Mouse (Mus musculus) forebrain, embryonic 16.5 days (tissue): ENCODE measurements at regions not wholly inside any gene's neighbourhood (a gene's known extent, or its start where the extent isn't known, plus 50 kb on each side); places are given as distances from the start of the nearest gene placed in this dataset.
A peak's percentile ranks its signal among the peaks of the same experiment; 100 is the strongest.

Source experiments
- ATAC-seq: fragments of 200-750 bp; cut with Nextera tagmentation; 2 replicates; pipeline ENCODE4 v1.8.0; 2017; ENCODE audit warnings: mild to moderate bottlenecking, moderate library complexity
- H3K27ac ChIP-seq: fragments of 300-500 bp; sonication (generic); 2 replicates; pipeline ENCODE4 v1.5.1; 2014; ENCODE audit warnings: low read length, control low read depth
- H3K27me3 ChIP-seq: fragments of 300-500 bp; sonication (generic); replicated peaks from 2 replicates; pipeline ENCODE4 v1.6.1; 2014; ENCODE audit warnings: low read length; ENCODE audit not compliant: control insufficient read depth, insufficient read depth
- H3K36me3 ChIP-seq: fragments of 300-500 bp; sonication (generic); 2 replicates; pipeline ENCODE4 v1.6.1; 2014; ENCODE audit not compliant: control insufficient read depth, insufficient read depth
- H3K4me1 ChIP-seq: fragments of 300-500 bp; sonication (generic); replicated peaks from 2 replicates; pipeline ENCODE4 v1.6.1; 2014; ENCODE audit warnings: low read length; ENCODE audit not compliant: control insufficient read depth, insufficient read depth
- H3K4me2 ChIP-seq: fragments of 300-500 bp; sonication (generic); 2 replicates; pipeline ENCODE4 v1.6.1; 2014; ENCODE audit warnings: mild to moderate bottlenecking, low read length, control low read depth
- H3K4me3 ChIP-seq: fragments of 300-500 bp; sonication (generic); replicated peaks from 2 replicates; pipeline ENCODE4 v1.5.1; 2014; ENCODE audit warnings: mild to moderate bottlenecking, low read length, control low read depth
- H3K9ac ChIP-seq: fragments of 300-500 bp; sonication (generic); replicated peaks from 2 replicates; pipeline ENCODE4 v1.6.1; 2014; ENCODE audit warnings: low read depth, low read length, control low read depth
- H3K9me3 ChIP-seq: fragments of 300-500 bp; sonication (generic); 2 replicates; pipeline ENCODE4 v1.6.1; 2016; ENCODE audit warnings: low read length; ENCODE audit not compliant: control insufficient read depth
- WGBS: fragments of 180-500 bp; shearing (Covaris S2); extraction: QIAGEN DNeasy Blood & Tissue Kit; methylation state at CpG from one replicate; pipeline ENCODE4 v1.1.7; 2014; 5-methylcytosine and 5-hydroxymethylcytosine counted together

GRCm38 (mm10) chr19:36208419-36208818 lies 88.5 kb upstream of the Ankrd1 start:
- 30% methylated on average over 5 of the region's 5 CpGs for WGBS
- H3K36me3 ChIP-seq = no peaks in the 10 kb centered on the region
- H3K4me2 ChIP-seq = no peak overlapping the region
- peaks cover 15% of the 10 kb centered on the region for H3K4me1 ChIP-seq
- no peak overlapping the region; the same call in 1 of the 2 replicates for H3K27ac ChIP-seq
- no peak overlapping the region for H3K9ac ChIP-seq
- no peak overlapping the region for H3K4me3 ChIP-seq
- no peaks in the 10 kb centered on the region for H3K27me3 ChIP-seq
- no peaks in the 10 kb centered on the region for H3K9me3 ChIP-seq
- peak; percentile 53 for ATAC-seq

DNA sequence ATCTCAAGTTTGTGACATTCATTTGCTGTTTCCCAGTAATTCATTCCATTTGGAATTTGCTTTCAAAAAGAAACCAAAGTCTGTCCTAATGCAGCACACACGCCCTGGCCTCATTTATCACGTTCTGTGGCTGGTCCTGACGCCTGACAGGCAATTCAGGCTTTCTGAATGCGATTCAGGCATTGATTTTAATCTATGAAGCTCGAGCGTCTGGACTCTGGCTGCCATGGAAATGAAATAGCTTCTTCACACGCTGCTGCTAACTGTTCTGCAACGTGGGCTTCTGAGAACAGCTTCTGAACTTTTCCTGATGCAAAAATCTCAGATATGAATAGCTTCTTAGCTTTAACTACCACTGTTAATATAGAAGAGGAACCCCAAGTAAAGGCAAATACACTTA lies 93.6 kb upstream of the Ankrd1 start:
- Histone ChIP-seq H3K4me3 (no peak overlapping the region), H3K27ac (no peak overlapping the region), H3K27me3 (no peaks in the 10 kb centered on the region), H3K4me1 (peaks cover 20% of the 10 kb centered on the region), H3K9ac (no peak overlapping the region), H3K4me2 (no peak overlapping the region), H3K9me3 (no peaks in the 10 kb centered on the region), H3K36me3 (no peaks in the 10 kb centered on the region)
- WGBS = 6% methylated on average over 8 of the region's 8 CpGs
- peak; percentile 26 for ATAC-seq

GRCm38 (mm10) chr19:36214188-36214968 lies 94.5 kb upstream of the Ankrd1 start:
- H3K27ac ChIP-seq = no peak overlapping the region
- no peaks in the 10 kb centered on the region for H3K36me3 ChIP-seq
- H3K4me1 ChIP-seq = peaks cover 19% of the 10 kb centered on the region
- no peaks in the 10 kb centered on the region for H3K27me3 ChIP-seq
- peak overlapping the region; percentile 24; the same call in 1 of the 2 replicates for H3K4me2 ChIP-seq
- peak; percentile 77 for ATAC-seq
- no peak overlapping the region for H3K9ac ChIP-seq
- no peak overlapping the region for H3K4me3 ChIP-seq
- H3K9me3 ChIP-seq = no peaks in the 10 kb centered on the region
- WGBS = 9% methylated on average over 7 of the region's 7 CpGs

DNA sequence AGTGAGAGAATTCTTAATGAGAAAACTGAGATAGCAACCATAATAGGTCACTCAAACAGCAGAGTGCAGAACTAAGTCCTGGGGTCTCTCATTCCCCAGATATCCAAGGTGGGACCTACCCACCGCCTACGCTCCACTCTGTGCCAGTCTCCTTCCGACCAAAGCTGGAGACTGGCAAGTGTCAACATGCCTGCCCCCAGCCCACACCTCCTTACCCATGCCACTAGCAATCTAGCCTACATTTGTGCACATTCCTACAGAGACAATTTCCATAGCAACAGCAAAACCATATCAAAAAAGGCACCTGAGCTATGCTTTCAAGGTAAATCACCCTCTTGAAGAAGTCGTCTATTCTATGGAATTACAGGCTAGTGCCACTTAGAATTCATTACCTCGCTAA lies 97.3 kb upstream of the Ankrd1 start:
- H3K4me3 ChIP-seq = no peak overlapping the region

GRCm38 (mm10) chr19:36217605-36218004 lies 97.7 kb upstream of the Ankrd1 start:
- no peak overlapping the region for H3K9ac ChIP-seq
- no peaks in the 10 kb centered on the region for H3K36me3 ChIP-seq
- 61% methylated on average over 5 of the region's 5 CpGs for WGBS
- no peak for ATAC-seq
- H3K27ac ChIP-seq = no peak overlapping the region
- peaks cover 19% of the 10 kb centered on the region for H3K4me1 ChIP-seq
- H3K4me2 ChIP-seq = no peak overlapping the region
- no peak overlapping the region for H3K4me3 ChIP-seq
- H3K27me3 ChIP-seq = no peaks in the 10 kb centered on the region
- no peaks in the 10 kb centered on the region for H3K9me3 ChIP-seq

More for the DNA sequence above, 97.3 kb upstream of the Ankrd1 start:
- WGBS = 79% methylated on average over 5 of the region's 5 CpGs
- Histone ChIP-seq H3K36me3 (no peaks in the 10 kb centered on the region), H3K27me3 (no peaks in the 10 kb centered on the region), H3K4me2 (no peak overlapping the region), H3K4me1 (peaks cover 19% of the 10 kb centered on the region), H3K9ac (no peak overlapping the region), H3K27ac (no peak overlapping the region), H3K9me3 (no peaks in the 10 kb centered on the region)
- ATAC-seq = 0 out of 2 replicates have a peak, but pooled peaks have one; percentile 14

GRCm38 (mm10) chr19:36218921-36219320 lies 99.0 kb upstream of the Ankrd1 start:
- no peaks in the 10 kb centered on the region for H3K36me3 ChIP-seq
- no peaks in the 10 kb centered on the region for H3K27me3 ChIP-seq
- no peak overlapping the region for H3K4me2 ChIP-seq
- no peak overlapping the region for H3K9ac ChIP-seq
- WGBS = 68% methylated on average over 5 of the region's 5 CpGs
- peaks cover 11% of the 10 kb centered on the region for H3K4me1 ChIP-seq
- ATAC-seq = no peak
- H3K4me3 ChIP-seq = no peak overlapping the region
- H3K27ac ChIP-seq = no peak overlapping the region
- H3K9me3 ChIP-seq = no peaks in the 10 kb centered on the region

GRCm38 (mm10) chr19:36221104-36221503 lies 101.2 kb upstream of the Ankrd1 start:
- H3K4me2 ChIP-seq = no peak overlapping the region
- no peak for ATAC-seq

DNA sequence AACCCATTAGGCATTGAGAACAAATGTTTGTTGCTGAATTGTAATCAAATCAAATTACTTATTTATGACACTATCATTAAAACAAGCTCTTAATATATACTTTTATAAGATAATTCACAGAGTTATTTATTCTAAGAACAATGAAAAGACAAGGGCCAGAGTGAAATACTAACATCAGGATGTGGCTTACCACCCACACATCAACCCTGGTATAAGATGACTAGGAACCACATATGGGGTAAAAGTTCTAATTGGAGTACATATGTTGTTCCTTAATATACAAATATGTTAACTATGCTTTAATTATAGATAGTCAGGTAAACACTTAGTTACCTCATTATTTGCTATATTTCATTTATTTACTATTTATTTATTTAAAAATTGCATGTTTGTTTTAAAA lies 101.7 kb upstream of the Ankrd1 start:
- Histone ChIP-seq H3K9me3 (no peaks in the 10 kb centered on the region), H3K4me1 (peaks cover 3% of the 10 kb centered on the region; the same call in 1 of the 2 replicates)
- no peak for ATAC-seq

More at GRCm38 (mm10) chr19:36221104-36221503, 101.2 kb upstream of the Ankrd1 start:
- Histone ChIP-seq H3K27ac (no peak overlapping the region), H3K36me3 (no peaks in the 10 kb centered on the region), H3K4me1 (peaks cover 3% of the 10 kb centered on the region; the same call in 1 of the 2 replicates), H3K9ac (no peak overlapping the region), H3K27me3 (no peaks in the 10 kb centered on the region), H3K9me3 (no peaks in the 10 kb centered on the region), H3K4me3 (no peak overlapping the region)
- WGBS = 92% methylated on average over 2 of the region's 2 CpGs

DNA sequence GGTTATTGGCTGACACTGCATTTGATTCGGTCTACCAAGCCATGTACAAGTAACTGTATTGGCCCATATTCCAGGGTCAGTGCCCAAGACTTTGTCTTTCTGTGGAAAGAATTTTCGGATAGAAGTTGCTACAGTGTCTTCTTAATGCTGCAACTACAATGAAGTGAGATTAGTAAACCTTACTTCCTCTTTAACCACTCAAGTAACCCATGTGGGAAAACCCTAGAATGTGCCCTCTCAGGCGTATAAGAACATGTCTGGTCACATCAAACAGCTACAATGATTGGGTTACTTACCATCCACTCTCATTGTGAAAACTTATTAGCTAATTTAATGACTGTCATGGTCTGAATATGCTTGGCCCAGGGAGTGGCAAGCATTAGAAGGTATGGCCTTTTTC lies 102.3 kb upstream of the Ankrd1 start:
- Histone ChIP-seq H3K36me3 (no peaks in the 10 kb centered on the region), H3K27me3 (no peaks in the 10 kb centered on the region), H3K9ac (no peak overlapping the region), H3K4me1 (peaks cover 4% of the 10 kb centered on the region), H3K27ac (no peak overlapping the region), H3K4me3 (no peak overlapping the region), H3K9me3 (no peaks in the 10 kb centered on the region), H3K4me2 (no peak overlapping the region)
- no peak for ATAC-seq
- 90% methylated on average over 3 of the region's 3 CpGs for WGBS

More for the DNA sequence above, 101.7 kb upstream of the Ankrd1 start:
- H3K36me3 ChIP-seq = no peaks in the 10 kb centered on the region
- no peak overlapping the region for H3K9ac ChIP-seq
- H3K27ac ChIP-seq = no peak overlapping the region
- no peaks in the 10 kb centered on the region for H3K27me3 ChIP-seq
- H3K4me2 ChIP-seq = no peak overlapping the region
- H3K4me3 ChIP-seq = no peak overlapping the region
